Mouse (Mus musculus): ENCODE results near the gene Gpr62. TPM values are rescaled to one million over a fixed set of nuclear protein-coding genes. Genes with fewer than 3 reads are reported as not detected.

The Gpr62 gene
- total and polyA plus RNA-seq, 3 experiments, result 0.04 to 0.11 TPM; not detected in 1

GRCm38 (mm10) chr9:106448498-106449031, 17.2 kb downstream of the Gpr62 start (continued):
- TF ChIP-seq JUND (conservative IDR thresholded peaks at IDR 0.05; ENCODE audit: low read depth, low read length), result no peak
- TF ChIP-seq GABPA (IDR thresholded peaks at IDR 0.05; ENCODE audit: insufficient replicate concordance, low read depth, low read length), result no peak
- no peak for TF ChIP-seq TCF12 (IDR thresholded peaks at IDR 0.05; ENCODE audit: low read depth, low read length)
- no peak; the same call in 1 of the 2 replicates for TF ChIP-seq ZMIZ1 (IDR thresholded peaks at IDR 0.05; ENCODE audit: low read depth, low read length)
- no peak for TF ChIP-seq JUN (IDR thresholded peaks at IDR 0.05; ENCODE audit: insufficient read depth, low read depth, low read length)
- no peak for TF ChIP-seq ZC3H11A (IDR thresholded peaks at IDR 0.05; ENCODE audit: low read depth, low read length)
- TF ChIP-seq MYC (IDR thresholded peaks at IDR 0.05; ENCODE audit: low read depth, low read length), result peak; percentile 63; the same call in 1 of the 2 replicates
- peak; percentile 76; the same call in 1 of the 2 replicates for TF ChIP-seq MXI1 (IDR thresholded peaks at IDR 0.05; ENCODE audit: low read depth, low read length)
- no peak for TF ChIP-seq USF2 (conservative IDR thresholded peaks at IDR 0.05; ENCODE audit: low read depth, low read length)

- H3K4me3 ChIP-seq (replicated peaks in 1 of 3; ENCODE audit: low read depth in 2 of 3, low read length in 2 of 3, poor library complexity in 1 of 3), result peak overlapping the region; percentile 62 to 74 (median 62)
- peak overlapping the region; percentile 95 for H3K4me2 ChIP-seq (ENCODE audit: insufficient read depth, low read depth, poor library complexity, severe bottlenecking)
- no peak overlapping the region; the same call in 1 of the 2 replicates for H3K27ac ChIP-seq (ENCODE audit: insufficient read depth, low read depth)
- peak overlapping the region; percentile 28 for H3K9ac ChIP-seq (ENCODE audit: insufficient read depth, low read depth)
- peaks cover 0 to 41% of the 10 kb centered on the region in 2 experiments for H3K36me3 ChIP-seq (replicated peaks in 1 of 2; ENCODE audit: control insufficient read depth in 1 of 2, insufficient read depth in 1 of 2, low read length in 1 of 2)
- TF ChIP-seq KAT2A (IDR thresholded peaks at IDR 0.05; ENCODE audit: insufficient replicate concordance, low read length), result no peak
- no peak for TF ChIP-seq POLR2AphosphoS2 (IDR thresholded peaks at IDR 0.05; ENCODE audit: low read depth, low read length)
- no peak for TF ChIP-seq ZC3H11A (IDR thresholded peaks at IDR 0.05; ENCODE audit: low read depth, low read length)
- TF ChIP-seq POLR2A (IDR thresholded peaks at IDR 0.05; ENCODE audit: low read depth, low read length), result no peak
- TF ChIP-seq RAD21 (IDR thresholded peaks at IDR 0.05; ENCODE audit: low read depth, low read length), result no peak
- TF ChIP-seq MYC (IDR thresholded peaks at IDR 0.05; ENCODE audit: low read depth, low read length), result no peak
- TF ChIP-seq ZMIZ1 (IDR thresholded peaks at IDR 0.05; ENCODE audit: low read depth, low read length), result no peak
- no peak for TF ChIP-seq NRF1 (IDR thresholded peaks at IDR 0.05; ENCODE audit: low read depth, low read length)
- TF ChIP-seq HCFC1 (IDR thresholded peaks at IDR 0.05; ENCODE audit: low read depth, low read length), result no peak
- dilution Hi-C loops (cut with MboI; ENCODE audit: extremely low pct_ligation_motif_present, extremely low pct_unique_long_range_greater_than_20kb, low sequenced_read_pairs), result no loop called here
- no peaks in the 10 kb centered on the region for H3K27me3 ChIP-seq (replicated peaks)
- peaks cover 9 to 42% of the 10 kb centered on the region in 2 experiments for H3K4me1 ChIP-seq (ENCODE audit: control insufficient read depth in 1 of 2, insufficient read depth in 2 of 2)
- no peaks in the 10 kb centered on the region for H3K79me2 ChIP-seq (replicated peaks; ENCODE audit: control insufficient read depth, extremely low read depth, insufficient read depth, poor library complexity, severe bottlenecking)
- H3K9me3 ChIP-seq (replicated peaks; ENCODE audit: low read length), result no peaks in the 10 kb centered on the region
- in situ Hi-C loops (cut with MboI; ENCODE audit: low pct_ligation_motif_present, low pct_unique_long_range_greater_than_20kb, low sequenced_read_pairs), result no loop called here
- DNase-seq (ENCODE audit: extremely low read depth), result no peak
Measured at GRCm38 (mm10) chr9:106447951-106448350, 17.8 kb downstream of the Gpr62 start.

DNA sequence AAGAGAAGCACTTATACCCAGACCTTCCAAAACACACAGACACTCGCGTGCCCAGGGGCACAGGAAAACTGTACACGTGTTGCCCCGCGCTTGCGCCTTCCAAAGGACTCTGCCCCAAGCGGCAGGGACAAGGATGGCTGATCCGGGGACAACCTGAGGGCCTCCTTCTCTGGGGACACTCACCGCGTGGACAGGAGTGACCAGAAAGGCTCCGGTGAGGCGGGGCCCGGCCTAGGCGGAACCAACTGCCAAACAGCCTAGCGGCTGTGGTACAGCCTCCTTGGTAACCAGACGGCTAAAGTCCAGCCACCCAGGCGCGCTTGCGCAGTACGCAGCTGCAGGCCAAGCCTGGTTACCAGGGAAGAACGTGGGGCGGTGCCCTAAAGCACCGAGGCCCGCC, 18.4 kb downstream of the Gpr62 start, which contains the start of the genes Abhd14b and Abhd14a:
TSS of gene Abhd14b (plus strand) at position 112 of the 400 bp plus-strand sequence.
TSS of gene Abhd14a (minus strand) at position 331 of the 400 bp plus-strand sequence.
- peak; percentile 78 for DNase-seq (ENCODE audit: extremely low read depth)
- Histone ChIP-seq H3K9me3 (replicated peaks; ENCODE audit: low read length) (no peaks in the 10 kb centered on the region), H3K9ac (ENCODE audit: insufficient read depth, low read depth) (peak within 1 kb of the TSS; percentile 82), H3K4me1 (ENCODE audit: control insufficient read depth in 1 of 2, insufficient read depth in 2 of 2) (peaks cover 3 to 36% of the 10 kb centered on the region in 2 experiments), H3K27ac (ENCODE audit: insufficient read depth, low read depth) (no peak within 1 kb of the TSS; the same call in 1 of the 2 replicates), H3K36me3 (replicated peaks in 1 of 2; ENCODE audit: control insufficient read depth in 1 of 2, insufficient read depth in 1 of 2, low read length in 1 of 2) (peaks cover 0 to 41% of the 10 kb centered on the region in 2 experiments), H3K79me2 (replicated peaks; ENCODE audit: control insufficient read depth, extremely low read depth, insufficient read depth, poor library complexity, severe bottlenecking) (no peaks in the 10 kb centered on the region), H3K4me3 (replicated peaks in 1 of 3; ENCODE audit: low read depth in 2 of 3, low read length in 2 of 3, poor library complexity in 1 of 3) (peak within 1 kb of the TSS; percentile 62 to 74 (median 74)), H3K27me3 (replicated peaks) (no peaks in the 10 kb centered on the region), H3K4me2 (ENCODE audit: insufficient read depth, low read depth, poor library complexity, severe bottlenecking) (peak within 1 kb of the TSS; percentile 95)
- TF ChIP-seq ZKSCAN1 (IDR thresholded peaks at IDR 0.05; ENCODE audit: borderline replicate concordance, low read depth, low read length) (no peak), POLR2A (IDR thresholded peaks at IDR 0.05; ENCODE audit: low read depth, low read length) (peak; percentile 72), USF1 (IDR thresholded peaks at IDR 0.05; ENCODE audit: low read depth, low read length) (peak; percentile 31), ELF1 (IDR thresholded peaks at IDR 0.05; ENCODE audit: low read depth, low read length) (peak; percentile 61), SIN3A (IDR thresholded peaks at IDR 0.05; ENCODE audit: low read length) (peak; percentile 32; the same call in 1 of the 2 replicates), MEF2A (IDR thresholded peaks at IDR 0.05; ENCODE audit: borderline replicate concordance, low read depth, low read length) (no peak; the same call in 1 of the 2 replicates), MAX (IDR thresholded peaks at IDR 0.05; ENCODE audit: low read length) (peak; percentile 78), GABPA (IDR thresholded peaks at IDR 0.05; ENCODE audit: insufficient replicate concordance, low read depth, low read length) (no peak), E2F4 (IDR thresholded peaks at IDR 0.05; ENCODE audit: insufficient replicate concordance, low read depth, low read length) (no peak), NRF1 (IDR thresholded peaks at IDR 0.05; ENCODE audit: low read depth, low read length) (peak; percentile 89), ZNF384 (IDR thresholded peaks at IDR 0.05; ENCODE audit: low read depth, low read length) (no peak), MYC (IDR thresholded peaks at IDR 0.05; ENCODE audit: low read depth, low read length) (peak; percentile 86), MXI1 (IDR thresholded peaks at IDR 0.05; ENCODE audit: low read depth, low read length) (peak; percentile 96), CTCF (conservative IDR thresholded peaks at IDR 0.05 in 1 of 2, IDR thresholded peaks at IDR 0.05 in 1 of 2; ENCODE audit: low read depth in 2 of 2, low read length in 2 of 2) (peak in 1 of 2 experiments; percentile 27; a peak in 1 of 4 replicates), ETS1 (conservative IDR thresholded peaks at IDR 0.05; ENCODE audit: low read depth, low read length) (no peak), ZMIZ1 (IDR thresholded peaks at IDR 0.05; ENCODE audit: low read depth, low read length) (0 out of 2 replicates have a peak, but pooled peaks have one; percentile 61), BHLHE40 (IDR thresholded peaks at IDR 0.05; ENCODE audit: low read depth, low read length) (peak; percentile 92), USF2 (conservative IDR thresholded peaks at IDR 0.05; ENCODE audit: low read depth, low read length) (no peak)
- dilution Hi-C loops (cut with MboI; ENCODE audit: extremely low pct_ligation_motif_present, extremely low pct_unique_long_range_greater_than_20kb, low sequenced_read_pairs) (no loop called here), in situ Hi-C loops (cut with MboI; ENCODE audit: low pct_ligation_motif_present, low pct_unique_long_range_greater_than_20kb, low sequenced_read_pairs) (no loop called here)

Measured in CH12.LX (cell line).